Mouse (Mus musculus): ENCODE results near the gene Gaa.

DNA sequence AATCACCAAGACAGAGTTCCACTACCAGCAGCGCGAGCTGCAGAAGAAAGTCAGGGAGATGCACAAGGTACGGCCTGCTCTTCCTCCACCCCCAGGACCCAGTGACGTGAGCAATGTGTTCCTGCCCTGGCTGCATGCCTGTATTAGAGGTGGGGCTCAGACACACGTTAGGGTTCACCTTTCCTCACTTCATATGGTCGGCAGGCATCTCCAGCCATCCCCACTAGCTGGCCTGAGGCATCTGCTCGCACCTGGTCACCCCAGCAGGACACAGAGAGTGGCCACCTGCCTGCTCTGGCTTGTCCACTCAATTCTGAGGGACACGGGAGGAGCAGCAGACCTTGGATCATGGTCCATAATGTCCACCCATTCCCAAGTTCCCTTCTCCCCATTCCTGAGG is 7.7 kb upstream of the Gaa start:
- TF ChIP-seq GATA1 (IDR thresholded peaks at IDR 0.05; ENCODE audit: low read length): no peak
- no peak for TF ChIP-seq TAL1 (IDR thresholded peaks at IDR 0.05; ENCODE audit: low read length)

Measured in erythroblast, embryonic 14.5 days (primary cell).